Mouse (Mus musculus) ES-CJ7 (cell line): ENCODE measurements at regions not wholly inside any gene's neighbourhood (a gene's known extent, or its start where the extent isn't known, plus 50 kb on each side); places are given as distances from the start of the nearest gene placed in this dataset.
A peak's percentile ranks its signal among the peaks of the same experiment; 100 is the strongest.

Source experiments
- DNase-seq: peaks from one replicate; pipeline ENCODE4 v3.0.0; 2011; ENCODE audit warnings: low read depth, low spot score

DNA sequence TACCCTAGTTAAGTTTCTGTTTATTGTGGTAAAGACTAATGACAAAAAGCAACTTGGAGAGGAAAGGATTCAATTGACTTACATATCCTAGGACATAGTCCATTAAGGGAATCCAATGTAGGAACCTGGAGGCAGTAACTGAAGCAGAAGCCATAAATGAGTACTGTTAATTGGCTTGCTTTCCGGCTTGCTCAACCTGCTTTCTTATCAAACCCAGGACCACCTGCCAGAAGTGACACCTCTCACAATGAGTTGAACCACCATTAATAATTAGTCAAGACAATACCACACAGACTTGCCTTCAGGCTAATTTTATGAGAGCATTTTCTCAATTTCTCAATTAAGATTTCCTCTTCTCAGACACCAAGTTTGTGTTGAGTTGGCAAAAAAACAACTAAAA, 148.8 kb downstream of the Ccser2 start:
- no peak for DNase-seq

DNA sequence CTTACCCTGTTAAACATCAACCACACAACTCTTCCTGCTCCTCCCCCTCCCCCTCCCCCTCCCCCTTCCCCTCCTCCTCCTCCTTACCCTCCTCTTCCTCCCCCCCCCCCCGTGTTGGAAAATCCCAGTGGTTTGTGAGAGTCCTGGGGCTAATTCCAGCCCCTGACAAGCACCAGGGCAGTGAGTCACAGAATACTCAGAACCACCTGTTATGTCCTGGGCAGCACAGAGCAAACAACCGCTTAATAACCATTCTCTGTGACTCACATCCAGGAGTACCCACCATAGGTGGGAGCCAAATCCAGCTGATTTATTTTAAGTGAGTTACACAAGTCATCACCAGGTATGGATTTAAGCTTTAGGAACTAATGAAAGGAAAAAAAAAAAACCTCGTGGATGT, 166.2 kb downstream of the Ccser2 start:
- no peak for DNase-seq

DNA sequence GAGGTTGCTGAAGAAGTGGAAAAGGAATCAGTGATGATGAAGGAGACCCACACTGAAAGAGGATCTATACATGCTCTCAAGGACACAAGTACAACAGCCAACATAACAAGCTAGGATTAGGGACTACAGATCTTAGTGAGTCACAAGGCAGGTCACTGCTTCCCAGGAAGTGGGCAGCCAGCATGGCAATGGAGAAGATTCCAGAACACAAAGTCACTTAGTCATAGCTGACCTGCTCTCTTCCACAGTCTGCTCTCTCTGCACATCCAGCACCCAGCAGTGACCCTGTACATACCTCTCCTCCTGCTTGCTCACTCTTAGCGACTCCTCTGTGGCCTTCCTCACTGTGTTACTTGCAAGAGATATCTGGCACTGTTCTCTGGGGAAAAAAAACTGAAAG, 168.8 kb downstream of the Ccser2 start:
- no peak for DNase-seq

DNA sequence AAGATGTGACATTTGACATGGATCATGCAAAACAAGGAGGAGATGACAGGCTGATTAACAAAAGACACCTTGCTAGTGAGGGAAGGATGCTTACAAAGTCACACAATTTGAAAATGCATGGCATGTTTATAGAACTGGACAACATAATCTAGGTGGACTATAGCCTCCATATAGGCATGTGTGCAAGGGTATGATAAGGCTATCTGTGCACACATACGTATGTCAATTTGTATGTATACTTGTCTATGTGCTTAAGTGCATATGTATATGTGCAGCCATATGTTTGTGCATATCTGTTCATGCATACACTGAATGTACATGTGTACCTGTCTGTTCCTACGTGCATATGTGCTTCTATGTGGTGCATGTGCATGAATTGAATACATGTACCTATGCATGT, 186.7 kb downstream of the Ccser2 start:
- no peak for DNase-seq

DNA sequence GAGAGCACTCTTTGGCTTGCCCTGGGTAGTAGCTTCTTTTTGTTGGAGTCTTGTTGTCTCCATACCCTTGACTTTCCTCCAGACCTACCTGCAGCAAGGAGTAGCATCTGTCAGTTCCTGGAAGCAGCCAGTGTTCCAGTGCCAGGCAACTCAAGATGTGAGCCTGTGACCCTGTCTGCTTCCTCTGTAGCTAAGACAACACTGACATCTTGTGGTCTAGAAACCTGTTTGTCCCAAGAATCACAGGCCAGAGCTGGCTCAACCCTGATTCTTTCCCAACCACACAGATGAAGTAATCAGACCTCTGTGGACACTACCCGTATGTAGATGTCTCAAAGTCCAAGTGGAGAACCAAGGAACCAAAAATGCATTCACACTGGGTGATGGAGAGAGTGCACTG, 189.6 kb downstream of the Ccser2 start:
- DNase-seq: peak; percentile 13

DNA sequence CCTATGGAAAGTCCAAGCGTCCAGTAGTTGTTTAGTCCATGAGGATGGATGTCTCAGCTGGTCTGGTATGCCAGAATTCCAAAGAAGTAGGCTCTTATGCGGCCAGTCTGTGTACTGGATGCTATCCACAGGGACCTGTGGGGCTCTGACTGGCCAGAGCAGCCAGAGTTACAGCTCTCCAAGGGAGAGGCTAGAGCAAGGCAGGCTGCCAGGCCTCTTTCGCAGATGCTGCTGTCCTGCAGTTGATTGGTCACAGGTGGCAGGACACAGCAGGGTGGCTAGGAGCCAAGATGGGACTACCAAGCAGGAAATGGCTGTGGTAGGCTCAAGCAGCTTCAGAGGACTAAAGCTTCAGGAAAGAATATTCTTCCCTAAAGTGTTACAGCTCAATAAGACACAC, 194.2 kb downstream of the Ccser2 start:
- no peak for DNase-seq

DNA sequence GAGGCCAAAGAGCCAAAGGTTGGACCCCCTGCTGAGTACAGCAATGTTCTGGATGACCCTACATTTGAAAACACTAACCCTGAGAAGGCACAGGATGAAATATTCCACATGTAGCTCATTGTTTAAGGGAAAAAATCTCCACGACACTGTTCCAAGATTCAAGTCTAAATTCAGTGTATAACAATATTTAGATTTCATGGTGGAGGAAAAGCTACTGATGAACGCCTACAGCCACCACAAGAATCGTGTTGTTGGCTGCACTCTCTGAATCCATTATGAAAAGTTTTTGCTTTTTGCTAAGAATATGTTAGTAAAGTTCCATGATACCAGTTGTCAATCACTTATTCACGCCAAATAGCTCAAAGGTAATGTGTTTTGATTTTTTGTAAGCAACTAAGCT, 204.2 kb downstream of the Ccser2 start:
- no peak for DNase-seq

DNA sequence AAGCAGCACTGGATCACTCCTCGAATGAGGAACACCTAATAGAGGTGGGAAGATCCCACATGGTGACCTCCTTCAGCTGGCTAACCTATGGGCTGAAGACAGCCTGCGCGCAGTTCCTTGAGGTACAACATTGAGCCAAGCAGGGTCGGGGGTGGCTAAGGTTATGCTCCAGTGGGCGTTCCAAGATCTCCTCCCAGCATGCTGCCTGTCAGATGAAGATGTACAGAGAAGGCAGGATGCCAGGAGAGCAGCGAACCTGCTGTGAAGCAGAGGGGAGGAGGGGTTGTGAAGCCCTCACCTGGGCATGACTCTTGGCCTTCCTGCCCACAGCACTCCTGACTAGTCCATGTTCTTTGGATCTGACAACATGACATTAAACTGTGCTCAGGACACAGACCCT, 212.5 kb downstream of the Ccser2 start:
- DNase-seq: no peak

DNA sequence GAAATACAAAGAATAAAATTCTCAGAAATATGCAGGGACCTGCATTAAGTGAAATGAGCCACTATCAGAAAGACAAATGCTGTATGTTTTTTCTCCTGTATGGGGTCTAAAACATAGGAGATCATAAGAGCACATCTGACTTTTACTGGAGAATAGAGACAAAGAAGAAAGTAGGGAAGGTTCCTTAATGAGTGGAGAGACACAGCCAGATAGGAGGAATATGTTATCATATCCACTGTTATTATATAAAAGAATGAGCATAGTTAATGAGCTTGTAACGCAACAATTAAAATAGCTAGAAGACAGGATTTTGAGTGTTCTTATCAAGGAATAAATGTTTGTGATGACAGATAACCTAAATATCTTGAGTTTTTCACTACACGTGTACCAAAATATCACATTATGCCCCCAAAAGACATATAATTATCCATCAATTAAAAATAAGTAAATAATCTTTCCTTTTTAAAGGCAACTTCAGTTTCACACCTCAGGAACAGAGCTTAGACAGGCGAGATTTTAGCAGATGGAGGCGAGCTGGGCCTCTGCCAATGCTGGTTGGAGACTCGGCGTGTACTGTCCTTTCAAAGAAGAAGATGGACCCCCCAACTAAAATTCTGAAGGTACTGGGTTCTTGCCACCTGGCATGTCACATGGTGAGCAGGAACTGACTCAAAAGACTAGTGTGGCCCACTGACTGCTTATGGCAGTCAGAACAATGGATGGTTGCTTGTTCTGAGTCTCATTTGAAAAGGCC, 220.3 kb downstream of the Ccser2 start:
- no peak for DNase-seq

DNA sequence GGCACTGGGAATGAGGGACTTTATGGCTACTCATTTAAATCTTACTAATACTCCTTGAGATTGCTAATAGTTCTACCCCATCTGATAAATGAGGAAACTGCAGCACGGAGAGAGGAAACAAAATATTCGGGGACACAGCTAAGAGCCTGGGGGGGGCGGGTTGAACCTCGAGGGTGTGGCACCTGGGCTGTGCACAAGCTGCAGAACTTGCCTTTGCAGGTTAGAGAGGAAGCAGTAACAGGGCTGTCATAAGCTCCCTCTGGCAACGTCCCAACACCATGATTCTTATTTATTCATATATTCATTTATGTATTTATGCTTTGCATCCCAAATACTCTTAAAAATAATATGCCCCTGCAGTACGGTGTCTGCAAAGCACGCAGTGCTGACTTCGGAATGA, 237.5 kb downstream of the Ccser2 start:
- no peak for DNase-seq

DNA sequence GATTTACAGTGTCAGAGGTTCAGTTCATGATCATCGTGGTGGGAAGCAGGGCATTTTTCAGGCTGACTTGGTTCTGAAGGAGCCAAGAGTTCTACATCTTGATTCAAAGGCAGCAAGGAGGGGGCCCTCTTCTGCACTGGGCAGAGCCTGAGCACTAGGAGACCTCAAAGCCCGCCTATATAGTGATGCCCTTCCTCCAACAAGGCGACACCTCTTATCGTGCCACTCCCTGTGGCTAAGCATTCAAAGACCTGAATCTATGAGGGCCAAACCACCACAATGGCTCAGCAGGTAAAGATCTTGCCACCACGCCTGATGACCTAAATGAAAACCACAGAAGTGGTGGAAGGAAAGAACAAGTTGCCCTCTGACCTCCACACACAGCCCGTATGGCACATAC, 242.5 kb downstream of the Ccser2 start:
- DNase-seq: peak; percentile 1

DNA sequence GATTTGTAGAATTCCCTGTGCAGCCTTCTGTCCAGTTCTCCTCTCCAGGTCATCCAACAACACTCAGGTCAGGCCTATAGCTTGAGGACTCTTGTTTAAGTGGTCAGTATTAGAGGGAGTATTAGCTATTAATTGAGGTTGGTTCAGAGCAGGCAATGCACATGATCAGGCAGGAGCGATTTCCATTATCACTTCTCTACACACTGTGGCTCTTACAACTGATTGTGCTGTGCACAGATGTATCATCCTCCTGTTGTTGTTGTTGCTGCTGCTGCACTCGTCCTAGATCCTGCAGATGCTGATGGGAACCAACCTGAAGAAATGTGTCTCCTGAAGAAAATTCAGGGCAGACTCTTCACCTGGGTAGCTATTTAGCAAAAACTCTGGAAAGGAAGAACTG, 252.9 kb downstream of the Ccser2 start:
- DNase-seq: no peak

DNA sequence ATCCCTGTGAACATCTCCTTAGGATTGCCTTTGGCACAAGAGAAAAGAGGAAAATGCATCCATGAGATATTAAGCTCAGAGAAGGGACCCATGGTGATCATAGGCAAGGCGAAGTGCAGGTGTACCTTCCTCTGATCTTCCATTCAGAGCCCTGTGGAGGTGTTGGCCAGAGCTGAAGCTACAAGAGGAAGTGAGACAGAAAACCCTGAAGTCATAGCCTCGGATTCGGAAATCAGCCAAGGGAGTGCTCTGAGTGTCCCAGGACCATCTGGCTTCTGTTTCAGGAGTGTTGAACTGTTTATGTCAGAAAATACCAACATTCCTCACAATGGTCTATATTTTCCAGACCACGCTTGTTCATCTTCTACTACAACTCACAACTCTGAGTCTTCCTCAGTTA, 271.6 kb downstream of the Ccser2 start:
- DNase-seq: no peak

DNA sequence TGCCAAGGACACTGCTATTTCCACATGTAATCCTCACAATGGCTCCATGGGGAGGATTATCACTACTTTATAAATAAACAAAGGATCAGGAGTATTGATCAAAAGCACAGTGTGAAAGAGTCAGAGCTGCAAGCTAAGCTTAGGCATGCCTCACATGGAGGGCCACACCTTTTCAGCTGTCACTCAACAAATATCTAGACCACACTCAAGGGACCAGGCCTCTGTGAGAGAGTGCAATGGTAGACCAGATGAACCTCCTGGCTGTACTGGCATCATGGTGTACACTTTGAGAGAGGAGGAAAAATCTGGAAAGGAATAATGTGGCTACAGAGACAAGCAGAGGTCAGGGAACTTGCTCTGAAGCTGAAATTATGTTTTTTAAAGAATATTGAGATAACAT, 276.6 kb downstream of the Ccser2 start:
- DNase-seq: no peak

DNA sequence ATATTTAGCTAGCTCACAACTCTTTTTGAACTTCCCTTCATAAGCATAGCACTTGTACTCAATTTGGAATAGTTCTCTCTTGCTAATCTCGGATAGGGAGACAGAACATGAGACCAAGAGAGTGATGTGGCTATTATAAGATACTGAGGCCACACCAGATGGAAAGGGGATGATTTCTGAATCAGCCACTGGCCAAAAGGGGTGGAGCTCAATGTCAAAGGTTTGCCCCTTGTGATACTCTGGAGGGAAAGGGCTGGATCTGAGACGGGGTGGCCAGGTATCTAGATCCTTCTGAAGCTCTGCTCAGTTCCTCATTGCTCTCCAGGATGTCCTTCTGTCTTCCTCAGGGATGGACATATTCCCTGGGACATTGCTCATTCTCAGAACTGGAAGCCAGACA, 277.6 kb downstream of the Ccser2 start:
- DNase-seq: no peak

DNA sequence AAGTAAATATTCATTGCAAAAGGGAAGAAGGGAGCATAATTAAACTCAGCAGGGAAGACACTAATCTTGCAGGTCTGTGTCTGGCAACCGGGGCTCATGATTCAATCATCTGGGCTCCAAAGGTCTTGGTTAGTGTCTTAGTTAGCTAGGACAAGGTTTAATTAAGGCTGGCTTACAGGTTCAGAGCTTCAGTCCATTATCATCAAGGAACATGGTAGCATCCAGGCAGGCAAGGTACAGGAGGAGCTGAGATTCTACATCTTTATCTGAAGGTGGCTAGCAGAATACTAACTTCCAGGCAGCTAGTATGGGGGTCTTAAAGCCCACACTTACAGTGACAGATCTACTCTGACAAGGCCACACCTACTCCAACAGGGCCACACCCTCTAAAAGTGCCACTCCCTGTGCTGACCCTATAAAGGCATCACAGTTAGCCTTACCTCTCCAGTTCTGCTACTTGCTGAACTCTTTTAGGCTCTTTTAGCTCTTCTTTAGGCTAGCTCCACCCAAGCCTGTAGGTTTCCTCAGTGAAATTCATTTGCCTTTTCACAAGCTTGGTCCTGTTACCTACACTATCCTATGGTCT, 309.8 kb downstream of the Ccser2 start:
- no peak for DNase-seq

DNA sequence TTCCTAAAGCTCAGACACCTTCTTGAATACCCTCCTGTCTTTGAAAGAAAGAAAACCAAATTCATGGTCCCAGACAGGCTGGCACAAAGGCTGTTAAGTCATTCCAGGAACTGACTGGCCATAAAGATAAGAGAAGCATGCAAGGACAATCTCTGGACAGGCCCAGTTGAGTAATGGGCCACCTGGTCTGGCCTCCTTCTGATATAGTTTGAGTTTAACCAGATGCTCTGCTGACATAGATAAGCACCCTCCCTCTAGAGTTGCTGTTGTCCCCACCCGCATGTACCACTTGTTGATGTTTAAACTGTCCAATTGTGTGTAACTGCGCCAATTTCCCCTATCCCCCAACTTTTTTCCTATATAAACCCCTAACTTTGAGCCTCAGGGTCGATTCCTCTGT, 310.4 kb downstream of the Ccser2 start:
- no peak for DNase-seq

DNA sequence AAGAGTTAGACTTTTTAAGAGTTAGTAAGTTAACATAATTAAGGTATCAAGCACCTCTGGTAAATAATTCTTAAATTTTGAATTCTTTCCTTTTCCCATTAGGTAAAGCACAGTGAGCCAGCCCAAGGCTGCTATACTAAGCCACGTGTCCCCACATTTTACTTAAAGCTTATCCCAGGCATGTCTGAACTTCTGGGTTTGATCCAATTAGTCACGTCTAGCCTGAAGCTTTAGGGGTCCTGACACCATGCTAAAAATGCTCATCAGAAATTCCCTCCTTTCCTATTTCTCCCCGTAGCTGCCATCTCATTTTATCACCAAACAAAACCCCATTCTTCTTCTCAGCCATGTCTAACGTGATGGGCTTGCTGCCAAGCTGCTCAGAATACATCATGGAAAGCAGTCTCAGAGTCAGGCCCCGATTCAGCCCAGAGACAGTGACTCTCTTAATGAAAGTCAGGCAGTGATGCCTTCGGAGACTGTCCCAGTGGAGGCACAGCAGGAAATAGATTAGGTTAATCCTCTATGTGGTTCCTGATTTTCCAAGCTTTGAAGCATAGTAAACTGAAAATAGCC, 315.5 kb downstream of the Ccser2 start:
- no peak for DNase-seq

DNA sequence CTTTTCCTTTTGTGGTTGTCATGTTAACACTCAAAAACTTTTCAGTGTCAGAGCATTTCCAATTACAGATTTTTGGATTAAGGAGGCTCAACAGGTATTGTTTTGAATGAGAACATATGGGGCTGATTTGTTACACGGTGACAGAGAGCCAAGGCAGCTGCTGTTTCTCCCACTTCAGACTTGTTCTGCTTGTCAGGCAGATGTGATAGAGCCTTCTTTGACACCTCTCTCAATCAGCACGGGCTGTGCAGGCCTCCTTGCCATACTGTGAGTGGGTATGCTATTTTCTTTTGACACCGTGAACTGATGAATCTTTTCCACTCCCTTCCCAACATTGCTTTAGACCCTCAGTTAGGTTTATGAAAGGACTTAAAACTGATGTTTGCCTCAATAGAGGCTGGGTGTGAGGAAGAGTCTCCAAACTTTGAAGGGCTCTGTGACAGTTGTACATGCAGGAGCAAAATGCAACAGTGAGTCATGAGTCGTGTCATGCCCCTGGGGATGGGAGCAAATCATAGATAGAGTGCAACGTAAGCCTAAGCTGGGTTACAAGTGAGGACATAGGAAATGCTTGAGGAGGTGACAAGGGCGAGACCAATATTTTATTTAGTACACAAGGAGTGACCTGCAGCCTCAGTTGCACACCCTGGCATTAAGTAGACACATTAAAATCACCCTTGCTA, 317.4 kb downstream of the Ccser2 start:
- no peak for DNase-seq

DNA sequence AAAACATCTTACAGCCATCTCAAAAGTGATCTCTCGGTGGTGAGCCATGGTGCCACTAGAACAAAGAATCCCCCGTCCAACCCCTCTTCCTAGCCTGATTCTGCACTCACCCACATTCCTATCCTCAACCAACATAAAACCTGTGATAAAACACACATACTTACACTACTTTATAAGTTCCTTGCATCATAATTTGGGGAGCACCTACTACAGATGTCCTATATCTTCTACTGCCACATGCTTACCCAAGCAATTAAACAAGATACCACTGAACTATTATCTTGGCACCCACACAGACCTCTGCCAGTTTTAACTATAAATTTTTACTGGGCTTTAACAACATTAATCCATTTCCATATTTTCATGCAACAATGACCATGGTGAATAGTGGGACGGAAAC, 321.9 kb downstream of the Ccser2 start:
- no peak for DNase-seq

DNA sequence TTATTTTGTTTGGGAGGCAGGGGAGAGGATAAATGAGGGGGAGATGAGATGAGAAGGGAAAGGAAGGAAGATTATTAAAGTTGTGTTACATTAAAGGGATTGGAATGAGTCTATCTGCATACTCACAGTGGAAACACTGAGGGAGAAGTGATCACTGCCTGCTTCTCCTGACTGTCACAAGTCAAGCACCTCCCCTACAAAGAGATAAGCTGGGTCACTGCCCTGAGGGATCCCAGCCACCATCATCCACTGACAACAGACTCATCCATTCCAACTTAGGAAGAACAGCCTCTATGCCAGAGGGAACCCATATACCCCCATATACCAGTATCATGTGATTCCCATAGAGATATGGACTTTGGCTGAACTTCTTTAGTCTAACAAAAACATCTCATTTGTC, 322.3 kb downstream of the Ccser2 start:
- no peak for DNase-seq

DNA sequence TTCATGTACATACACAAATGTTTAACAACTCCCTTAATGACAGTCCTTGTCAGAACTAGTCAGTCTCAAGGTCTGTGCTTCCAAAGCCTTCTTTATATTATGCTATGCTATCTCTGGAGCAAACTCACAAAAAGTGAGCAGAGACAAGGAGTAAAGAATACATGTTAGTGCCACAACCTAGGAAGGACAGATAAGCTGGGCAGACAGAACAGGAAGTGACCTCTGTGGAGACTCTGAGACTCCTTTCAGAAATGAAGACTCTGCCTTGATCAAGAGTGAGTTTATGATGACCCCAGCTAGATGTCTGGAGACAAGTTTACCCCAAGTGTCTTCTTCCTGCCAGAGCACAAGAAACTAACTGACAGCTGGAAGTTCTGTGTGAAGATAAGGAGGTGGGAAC, 343.8 kb downstream of the Ccser2 start:
- DNase-seq: no peak

DNA sequence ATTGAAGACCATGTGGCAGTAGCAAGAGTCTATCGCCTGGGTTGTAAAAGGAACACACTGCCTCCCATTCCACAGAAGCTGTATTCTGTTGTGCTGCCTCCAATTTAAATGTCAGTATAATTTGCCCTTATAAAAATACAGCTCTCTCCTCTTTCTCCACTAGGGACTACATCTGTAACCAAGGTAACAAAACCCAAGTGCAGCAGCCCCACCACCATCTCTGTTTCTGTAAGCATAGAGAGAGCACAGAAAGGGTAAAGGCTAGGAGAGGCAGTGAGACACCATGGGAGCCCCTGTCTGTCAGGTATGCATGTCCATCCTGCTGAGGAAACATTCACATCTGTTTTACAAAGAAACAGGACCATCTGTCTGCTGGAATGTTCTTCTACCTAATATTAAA, 344.4 kb downstream of the Ccser2 start:
- DNase-seq: no peak
